Mouse (Mus musculus): ENCODE measurements at regions not wholly inside any gene's neighbourhood (a gene's known extent, or its start where the extent isn't known, plus 50 kb on each side); places are given as distances from the start of the nearest gene placed in this dataset.
A peak's percentile ranks its signal among the peaks of the same experiment; 100 is the strongest.

GRCm38 (mm10) chr1:128747196-128747790 lies 155.2 kb upstream of the Cxcr4 start:
- TF ChIP-seq NRF1 (IDR thresholded peaks at IDR 0.05; ENCODE audit: low read depth, low read length): no peak
- TF ChIP-seq PAX5 (IDR thresholded peaks at IDR 0.05; ENCODE audit: low read length): no peak
- no peak for TF ChIP-seq TCF12 (IDR thresholded peaks at IDR 0.05; ENCODE audit: low read depth, low read length)
- TF ChIP-seq USF1 (IDR thresholded peaks at IDR 0.05; ENCODE audit: low read depth, low read length): no peak
- TF ChIP-seq CHD1 (IDR thresholded peaks at IDR 0.05; ENCODE audit: low read depth, low read length): no peak
- TF ChIP-seq KAT2A (IDR thresholded peaks at IDR 0.05; ENCODE audit: insufficient replicate concordance, low read length): no peak
- TF ChIP-seq RAD21 (IDR thresholded peaks at IDR 0.05; ENCODE audit: low read depth, low read length): no peak
- no peak overlapping the region for H3K4me3 ChIP-seq (replicated peaks in 1 of 3; ENCODE audit: low read depth in 2 of 3, low read length in 2 of 3, poor library complexity in 1 of 3)
- H3K36me3 ChIP-seq (replicated peaks in 1 of 2; ENCODE audit: control insufficient read depth in 1 of 2, insufficient read depth in 1 of 2, low read length in 1 of 2): no peaks in the 10 kb centered on the region
- peaks cover 4% of the 10 kb centered on the region for H3K9me3 ChIP-seq (replicated peaks; ENCODE audit: low read length)
- no peak overlapping the region for H3K9ac ChIP-seq (ENCODE audit: insufficient read depth, low read depth)
- dilution Hi-C loops (cut with MboI; ENCODE audit: extremely low pct_ligation_motif_present, extremely low pct_unique_long_range_greater_than_20kb, low sequenced_read_pairs) (no loop called here), in situ Hi-C loops (cut with MboI; ENCODE audit: low pct_ligation_motif_present, low pct_unique_long_range_greater_than_20kb, low sequenced_read_pairs) (no loop called here)
- peaks cover 0 to 4% of the 10 kb centered on the region in 2 experiments; a peak in 1 of 4 replicates for H3K4me1 ChIP-seq (ENCODE audit: control insufficient read depth in 1 of 2, insufficient read depth in 2 of 2)
- no peaks in the 10 kb centered on the region for H3K27me3 ChIP-seq (replicated peaks)
- no peak overlapping the region for H3K4me2 ChIP-seq (ENCODE audit: insufficient read depth, low read depth, poor library complexity, severe bottlenecking)
- no peaks in the 10 kb centered on the region for H3K79me2 ChIP-seq (replicated peaks; ENCODE audit: control insufficient read depth, extremely low read depth, insufficient read depth, poor library complexity, severe bottlenecking)
- DNase-seq (ENCODE audit: extremely low read depth): no peak
- H3K27ac ChIP-seq (ENCODE audit: insufficient read depth, low read depth): no peak overlapping the region

- DNase-seq (ENCODE audit: extremely low read depth): no peak
- Histone ChIP-seq H3K4me3 (replicated peaks in 1 of 3; ENCODE audit: low read depth in 2 of 3, low read length in 2 of 3, poor library complexity in 1 of 3) (no peak overlapping the region), H3K27me3 (replicated peaks) (no peaks in the 10 kb centered on the region), H3K9ac (ENCODE audit: insufficient read depth, low read depth) (no peak overlapping the region), H3K79me2 (replicated peaks; ENCODE audit: control insufficient read depth, extremely low read depth, insufficient read depth, poor library complexity, severe bottlenecking) (no peaks in the 10 kb centered on the region), H3K27ac (ENCODE audit: insufficient read depth, low read depth) (no peak overlapping the region), H3K9me3 (replicated peaks; ENCODE audit: low read length) (peaks cover 6% of the 10 kb centered on the region), H3K4me1 (ENCODE audit: control insufficient read depth in 1 of 2, insufficient read depth in 2 of 2) (peaks cover 0 to 4% of the 10 kb centered on the region in 2 experiments; a peak in 1 of 4 replicates), H3K4me2 (ENCODE audit: insufficient read depth, low read depth, poor library complexity, severe bottlenecking) (no peak overlapping the region), H3K36me3 (replicated peaks in 1 of 2; ENCODE audit: control insufficient read depth in 1 of 2, insufficient read depth in 1 of 2, low read length in 1 of 2) (no peaks in the 10 kb centered on the region)
- TF ChIP-seq CTCF (conservative IDR thresholded peaks at IDR 0.05 in 1 of 2, IDR thresholded peaks at IDR 0.05 in 1 of 2; ENCODE audit: low read depth in 2 of 2, low read length in 2 of 2) (peak in 1 of 2 experiments; percentile 12; a peak in 1 of 4 replicates), EP300 (IDR thresholded peaks at IDR 0.05; ENCODE audit: low read length) (no peak), SMC3 (IDR thresholded peaks at IDR 0.05; ENCODE audit: low read depth, low read length) (peak; percentile 9; the same call in 1 of the 2 replicates)
- in situ Hi-C loops (cut with MboI; ENCODE audit: low pct_ligation_motif_present, low pct_unique_long_range_greater_than_20kb, low sequenced_read_pairs): no loop called here
- dilution Hi-C loops (cut with MboI; ENCODE audit: extremely low pct_ligation_motif_present, extremely low pct_unique_long_range_greater_than_20kb, low sequenced_read_pairs): no loop called here
Measured at GRCm38 (mm10) chr1:128746461-128747009, 154.4 kb upstream of the Cxcr4 start.

GRCm38 (mm10) chr1:128740616-128741015 lies 148.5 kb upstream of the Cxcr4 start:
- no peaks in the 10 kb centered on the region for H3K79me2 ChIP-seq (replicated peaks; ENCODE audit: control insufficient read depth, extremely low read depth, insufficient read depth, poor library complexity, severe bottlenecking)
- in situ Hi-C loops (cut with MboI; ENCODE audit: low pct_ligation_motif_present, low pct_unique_long_range_greater_than_20kb, low sequenced_read_pairs) (no loop called here), dilution Hi-C loops (cut with MboI; ENCODE audit: extremely low pct_ligation_motif_present, extremely low pct_unique_long_range_greater_than_20kb, low sequenced_read_pairs) (no loop called here)
- H3K36me3 ChIP-seq (replicated peaks in 1 of 2; ENCODE audit: control insufficient read depth in 1 of 2, insufficient read depth in 1 of 2, low read length in 1 of 2): no peaks in the 10 kb centered on the region
- H3K27ac ChIP-seq (ENCODE audit: insufficient read depth, low read depth): no peak overlapping the region
- H3K9ac ChIP-seq (ENCODE audit: insufficient read depth, low read depth): no peak overlapping the region
- peaks cover 5% of the 10 kb centered on the region for H3K9me3 ChIP-seq (replicated peaks; ENCODE audit: low read length)
- H3K4me2 ChIP-seq (ENCODE audit: insufficient read depth, low read depth, poor library complexity, severe bottlenecking): no peak overlapping the region
- no peak overlapping the region for H3K4me3 ChIP-seq (replicated peaks in 1 of 3; ENCODE audit: low read depth in 2 of 3, low read length in 2 of 3, poor library complexity in 1 of 3)
- no peaks in the 10 kb centered on the region for H3K27me3 ChIP-seq (replicated peaks)
- TF ChIP-seq UBTF (IDR thresholded peaks at IDR 0.05; ENCODE audit: low read depth, low read length) (no peak), HCFC1 (IDR thresholded peaks at IDR 0.05; ENCODE audit: low read depth, low read length) (no peak), MYC (IDR thresholded peaks at IDR 0.05; ENCODE audit: low read depth, low read length) (no peak), E2F4 (IDR thresholded peaks at IDR 0.05; ENCODE audit: insufficient replicate concordance, low read depth, low read length) (no peak), RCOR1 (conservative IDR thresholded peaks at IDR 0.05; ENCODE audit: low read depth, low read length) (no peak), SIN3A (IDR thresholded peaks at IDR 0.05; ENCODE audit: low read length) (no peak), BHLHE40 (IDR thresholded peaks at IDR 0.05; ENCODE audit: low read depth, low read length) (no peak)
- DNase-seq (ENCODE audit: extremely low read depth): no peak
- peaks cover 0 to 6% of the 10 kb centered on the region in 2 experiments; a peak in 1 of 4 replicates for H3K4me1 ChIP-seq (ENCODE audit: control insufficient read depth in 1 of 2, insufficient read depth in 2 of 2)

All from CH12.LX (cell line).